Mouse (Mus musculus) stomach, postnatal 0 days (tissue): ENCODE data around the gene Glrx5.
A peak's percentile ranks its signal among the peaks of the same experiment; 100 is the strongest.

Experiments used
- CTCF ChIP-seq: IDR thresholded peaks from 2 replicates; pipeline ENCODE4 v1.5.1; 2016; ENCODE audit warnings: antibody characterized with exemption, low read depth, mild to moderate bottlenecking, moderate library complexity
- EP300 ChIP-seq: optimal IDR thresholded peaks from 2 replicates; pipeline ENCODE3; 2016; ENCODE audit warnings: antibody characterized with exemption

DNA sequence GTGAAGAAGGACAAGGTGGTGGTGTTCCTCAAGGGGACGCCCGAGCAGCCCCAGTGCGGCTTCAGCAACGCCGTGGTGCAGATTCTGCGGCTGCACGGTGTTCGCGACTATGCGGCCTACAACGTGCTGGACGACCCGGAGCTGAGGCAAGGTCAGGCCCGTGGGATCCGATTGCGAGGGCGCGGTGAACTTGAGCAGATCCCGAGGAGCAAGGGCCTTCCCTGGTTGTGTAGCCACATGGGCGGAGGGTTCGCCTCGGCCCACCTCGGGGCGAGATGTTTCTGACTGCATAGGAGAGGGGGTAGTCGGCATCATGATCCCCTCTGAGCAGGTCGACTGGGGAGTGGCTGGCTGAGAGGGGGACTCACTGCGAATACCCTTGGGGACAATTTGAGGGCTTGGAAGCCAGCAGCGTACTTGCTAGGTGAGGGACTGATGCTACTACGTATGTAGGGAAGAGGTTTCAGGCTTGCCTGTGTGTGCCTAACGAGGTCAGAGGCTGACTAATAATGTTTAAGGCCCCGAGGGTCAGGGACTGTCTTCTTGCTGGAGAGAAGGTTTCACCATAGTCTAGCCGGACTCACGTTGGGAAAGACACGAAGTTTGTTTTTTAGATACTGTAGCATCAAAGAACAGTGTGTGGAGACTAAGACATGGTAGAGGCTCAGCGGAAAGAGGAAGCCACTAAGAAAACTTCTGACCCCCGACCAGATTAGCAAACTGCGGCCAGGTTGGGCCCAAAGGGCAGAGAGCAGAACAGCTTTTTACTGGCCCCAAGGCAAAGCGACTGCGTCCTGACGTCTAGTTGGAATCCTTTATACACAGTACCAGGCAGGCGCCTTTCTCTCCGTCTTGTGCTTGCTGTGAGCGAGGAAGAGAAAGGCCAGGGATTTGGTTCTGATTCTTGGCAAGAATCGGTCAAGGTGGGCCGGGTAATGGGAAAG lies 616 bp downstream of the Glrx5 start:
- TF ChIP-seq CTCF = peak; percentile 40
- no peak for TF ChIP-seq EP300
